Mouse (Mus musculus) ovary, postnatal 14 days (tissue): ENCODE measurements around the gene Zfp697.
"Not testable (repeated sequence)": the region's sequence is repeated elsewhere in the genome, so short reads cannot be mapped to it uniquely, and the experiment has no call there.

ENCODE experiments used
- DNase-seq: peaks from one replicate; pipeline ENCODE4 v3.0.0; 2022; ENCODE audit warnings: low spot score

Zfp697 gene

DNA sequence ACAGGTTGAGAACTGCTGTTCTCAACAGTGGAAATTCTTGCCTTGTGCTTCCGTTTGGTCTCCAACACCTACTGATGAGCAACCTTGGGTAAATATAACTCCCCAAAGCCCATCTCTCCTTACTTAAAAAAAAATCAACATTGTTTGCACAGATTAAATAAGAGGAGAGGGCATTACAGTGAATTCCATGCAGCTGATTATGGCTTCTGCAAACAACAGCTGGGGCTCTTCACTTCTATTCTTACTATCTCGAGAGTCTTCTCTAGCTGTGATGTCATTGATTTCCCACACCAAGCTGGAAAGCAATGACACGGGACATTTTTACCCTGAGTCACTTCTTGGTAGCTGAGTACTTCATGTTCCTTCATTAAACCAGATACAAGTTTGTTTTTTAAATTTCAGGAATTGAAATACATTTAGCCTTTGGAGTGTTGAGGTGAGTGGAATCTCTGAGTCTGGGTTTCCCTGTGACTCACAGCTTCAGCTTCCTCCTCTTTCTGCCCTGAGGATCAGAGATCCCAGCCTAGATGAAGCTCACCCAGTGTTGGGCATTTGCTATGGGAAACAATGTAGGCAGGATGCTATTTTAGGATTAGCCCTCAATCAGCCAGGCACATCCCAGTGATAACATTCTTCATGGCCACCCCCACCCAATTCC, 8.1 kb upstream of the Zfp697 start:
- DNase-seq: no peak

DNA sequence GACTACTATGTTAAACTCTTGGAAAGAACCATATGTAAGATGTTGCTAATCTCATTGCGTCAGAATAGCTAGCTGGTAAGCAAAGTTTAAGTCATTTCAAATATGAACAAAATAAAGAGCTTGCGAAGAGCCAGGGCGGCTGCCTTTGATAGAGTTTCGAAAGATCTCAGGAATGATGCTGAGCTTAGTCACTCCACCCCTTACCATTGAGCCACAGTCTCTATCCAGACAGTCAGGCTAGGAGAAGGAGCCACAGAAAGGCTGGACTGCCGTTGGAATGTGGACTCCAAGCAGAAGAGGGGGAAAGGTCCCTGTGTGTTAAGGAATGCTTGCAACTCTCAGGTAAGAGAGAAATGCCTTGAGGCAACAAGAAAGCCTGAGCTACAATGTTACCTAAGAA, 7.3 kb upstream of the Zfp697 start:
- no peak for DNase-seq

DNA sequence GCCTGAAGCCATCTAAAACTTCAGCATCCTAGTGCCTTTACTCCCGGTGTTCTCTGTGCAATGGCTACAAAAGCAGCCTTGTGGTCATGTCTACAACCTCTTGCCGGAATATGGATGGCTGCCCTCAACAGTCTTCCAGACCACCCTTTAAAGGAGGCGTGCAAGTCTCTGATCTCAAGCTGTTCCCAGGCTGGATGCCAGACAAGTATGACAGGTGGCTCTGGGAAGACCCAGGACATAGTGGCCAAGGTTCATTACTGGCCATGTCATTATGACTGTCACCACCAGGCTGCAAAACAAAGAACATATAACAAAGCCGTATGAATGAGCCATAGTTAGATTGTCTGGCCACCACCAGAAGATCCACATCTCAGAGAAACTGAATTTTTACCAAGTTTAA, 4.0 kb upstream of the Zfp697 start:
- DNase-seq: no peak

DNA sequence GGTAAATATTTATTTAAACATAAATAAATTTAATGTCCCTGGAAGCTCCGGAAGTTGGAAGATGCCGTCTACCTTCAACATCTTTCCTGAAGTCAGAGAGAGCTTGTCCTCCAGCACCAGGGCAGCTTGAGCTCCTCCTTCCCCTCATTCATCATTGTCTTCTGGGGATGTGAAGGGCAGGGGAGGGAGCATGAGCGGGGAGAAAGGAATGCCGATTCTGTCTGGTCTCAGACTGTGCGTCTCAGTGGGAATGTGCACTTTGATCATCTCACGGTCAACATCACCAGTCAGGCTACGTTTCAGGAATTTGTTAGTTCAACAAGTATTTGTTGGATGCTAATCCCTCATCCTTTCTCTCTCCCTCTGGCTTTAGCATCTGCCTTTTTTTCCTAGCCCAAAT, 3.0 kb upstream of the Zfp697 start:
- no peak for DNase-seq

- DNase-seq: no peak
Observed at GRCm38 (mm10) chr3:98381677-98382245, 500 bp upstream of the Zfp697 start.

- DNase-seq: no peak
Observed at GRCm38 (mm10) chr3:98383024-98383790, 946 bp downstream of the Zfp697 start.

DNA sequence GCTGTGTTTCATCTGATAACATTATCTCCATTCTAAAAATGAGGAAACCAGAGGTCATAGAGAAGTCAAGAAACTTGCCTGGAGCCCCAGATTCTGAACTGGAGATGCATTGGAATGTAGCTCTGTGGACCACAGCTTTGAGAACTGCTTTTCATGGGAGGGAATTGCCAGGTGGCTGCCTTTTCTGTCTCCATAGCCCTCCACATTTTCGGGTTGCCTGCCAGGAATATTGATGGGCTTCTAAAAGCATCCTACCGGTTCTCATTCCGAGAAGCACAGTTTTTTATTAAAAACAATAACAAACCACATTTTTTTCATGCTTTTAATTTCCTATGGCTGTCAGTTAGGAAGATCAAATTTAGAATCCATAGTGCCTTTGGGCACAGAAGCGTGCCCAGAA, 4.8 kb downstream of the Zfp697 start:
- no peak for DNase-seq

- no peak for DNase-seq
Observed at GRCm38 (mm10) chr3:98387756-98388155, 5.5 kb downstream of the Zfp697 start.

GRCm38 (mm10) chr3:98389305-98389704, 7.0 kb downstream of the Zfp697 start:
- DNase-seq: no peak

- DNase-seq: not testable (repeated sequence)
Observed at GRCm38 (mm10) chr3:98404268-98404895, 22.1 kb downstream of the Zfp697 start.

DNA sequence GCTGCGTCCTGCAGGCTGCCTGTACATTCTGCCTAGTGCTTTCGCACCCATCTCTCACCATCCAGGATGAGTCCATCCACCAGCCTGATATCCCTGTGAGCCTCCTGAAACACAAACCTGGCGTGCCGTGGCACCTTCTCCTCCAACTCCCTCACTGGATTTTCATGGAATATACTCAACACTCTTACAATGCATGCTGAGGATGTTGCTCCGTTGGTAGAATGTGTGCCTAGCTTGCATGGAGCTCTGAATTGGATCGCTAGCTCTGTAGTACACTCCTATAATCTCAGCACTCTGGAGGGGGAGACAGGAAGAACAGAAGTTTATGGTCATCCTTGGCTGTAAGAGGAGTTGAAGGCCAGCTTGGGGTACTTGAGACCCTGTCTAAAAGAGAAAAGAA, 23.6 kb downstream of the Zfp697 start:
- not testable (repeated sequence) for DNase-seq

DNA sequence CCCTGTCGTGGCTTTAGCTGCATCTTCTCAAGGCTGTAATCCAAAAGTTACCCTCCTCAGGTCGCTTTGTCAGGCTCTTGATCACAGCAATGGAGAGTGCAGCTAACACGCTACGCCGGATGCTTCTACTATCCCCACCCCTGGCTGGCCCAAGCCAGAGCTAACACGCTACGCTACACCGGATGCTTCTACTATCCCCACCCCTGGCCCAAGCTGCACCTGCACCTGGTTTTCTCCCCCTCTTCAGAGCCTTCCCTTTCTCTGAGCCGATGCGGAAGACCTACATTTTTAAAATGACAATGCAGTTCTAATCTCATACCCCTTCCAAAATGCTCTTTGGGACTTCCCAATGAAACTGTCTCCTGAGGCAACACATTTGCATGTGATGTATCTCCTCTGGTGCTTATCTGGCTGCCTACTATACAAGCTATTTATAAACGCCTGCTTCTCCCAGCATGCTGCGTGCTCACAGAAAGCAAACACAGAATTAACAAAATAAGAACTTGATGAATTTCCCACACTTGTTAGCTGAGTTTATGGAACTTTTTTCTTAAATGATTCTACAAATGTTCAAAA, 24.4 kb downstream of the Zfp697 start:
- DNase-seq: not testable (repeated sequence)

- not testable (repeated sequence) for DNase-seq
Observed at GRCm38 (mm10) chr3:98407261-98407780, 25.1 kb downstream of the Zfp697 start.

- not testable (repeated sequence) for DNase-seq
Observed at GRCm38 (mm10) chr3:98410619-98411580, 28.6 kb downstream of the Zfp697 start.

DNA sequence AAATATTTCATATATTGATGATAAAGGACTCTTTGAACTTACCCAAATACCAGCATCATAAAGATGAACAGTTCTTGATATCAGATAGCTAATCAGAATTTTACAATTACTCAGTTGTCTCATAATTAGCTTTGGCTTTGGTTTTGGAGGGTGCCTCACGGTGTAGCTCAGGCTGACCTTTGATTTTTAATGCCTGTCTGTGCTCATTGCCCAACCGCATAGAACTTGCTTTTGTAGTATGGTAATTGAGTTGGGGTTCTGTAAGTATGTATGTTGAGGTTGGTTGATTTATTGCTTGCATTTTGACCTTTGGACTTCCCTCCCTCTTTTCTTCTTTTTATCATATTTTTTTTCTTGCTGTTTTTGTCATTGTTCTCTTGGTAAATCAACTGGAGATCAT, 31.5 kb downstream of the Zfp697 start:
- no peak for DNase-seq

- no peak for DNase-seq
Observed at GRCm38 (mm10) chr3:98414296-98414695, 32.0 kb downstream of the Zfp697 start.

GRCm38 (mm10) chr3:98416426-98417250, 34.4 kb downstream of the Zfp697 start:
- DNase-seq: no peak

- peak; percentile 50 for DNase-seq
Observed at GRCm38 (mm10) chr3:98417328-98417727, 35.1 kb downstream of the Zfp697 start.

GRCm38 (mm10) chr3:98418991-98419785, 36.9 kb downstream of the Zfp697 start:
- DNase-seq: no peak

DNA sequence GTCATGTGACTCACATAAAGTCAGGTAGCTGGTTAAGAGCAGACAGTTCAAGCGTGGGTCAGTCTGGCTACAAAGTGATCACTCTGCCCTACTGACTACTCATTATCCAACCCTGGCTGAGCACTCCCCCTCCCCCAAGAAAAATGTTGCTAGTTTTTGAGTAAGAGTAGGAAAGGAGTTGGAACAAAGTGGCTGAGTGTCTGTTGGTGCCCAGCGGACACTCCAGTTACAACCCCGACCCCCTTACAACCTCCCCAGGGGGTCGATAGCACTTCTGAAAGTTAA, 37.5 kb downstream of the Zfp697 start:
- no peak for DNase-seq
